Mouse (Mus musculus) ES-E14 (cell line): Measurements from ENCODE around the gene Hkdc1. TPM values are rescaled to one million over a fixed set of nuclear protein-coding genes. Genes with fewer than 3 reads are reported as not detected.

Source experiments
- DNase-seq: peaks from one replicate; pipeline ENCODE4 v3.0.0-alpha.2; 2013; ENCODE audit warnings: low read depth, low spot score
- H3K27ac ChIP-seq: 2 replicates; pipeline ENCODE4 v1.5.1; 2012; ENCODE audit warnings: low read depth, mild to moderate bottlenecking, low read length, moderate library complexity, mixed read lengths; ENCODE audit not compliant: poor library complexity, insufficient read depth, severe bottlenecking
- H3K36me3 ChIP-seq: 2 replicates; pipeline ENCODE4 v1.6.1; 2012; ENCODE audit warnings: mild to moderate bottlenecking, low read length, moderate library complexity, mixed read lengths; ENCODE audit not compliant: control insufficient read depth, poor library complexity, insufficient read depth, severe bottlenecking
- H3K4me1 ChIP-seq, 2 experiments: fragments of 150-350 bp in 1 of 2; sonication (generic) in 1 of 2; 2 replicates each; pipeline ENCODE4 v1.6.1; 2012; ENCODE audit warnings: low read length in 2 of 2, mild to moderate bottlenecking in 1 of 2, mixed read lengths in 1 of 2; ENCODE audit not compliant: control insufficient read depth in 2 of 2, insufficient read depth in 2 of 2, poor library complexity in 1 of 2
- H3K4me3 ChIP-seq, 2 experiments: fragments of 150-350 bp in 1 of 2; sonication (generic) in 1 of 2; 2 replicates each; pipeline ENCODE4 v1.5.1; 2012; ENCODE audit warnings: low read length in 2 of 2, low read depth in 1 of 2, mild to moderate bottlenecking in 1 of 2, mixed read lengths in 1 of 2; ENCODE audit not compliant: insufficient read depth in 1 of 2, poor library complexity in 1 of 2, severe bottlenecking in 1 of 2
- H3K9ac ChIP-seq: 2 replicates; pipeline ENCODE4 v1.6.1; 2012; ENCODE audit warnings: low read depth, mild to moderate bottlenecking, low read length, mixed read lengths; ENCODE audit not compliant: poor library complexity, insufficient read depth, severe bottlenecking
- H3K9me3 ChIP-seq: fragments of 150-350 bp; sonication (generic); 2 replicates; pipeline ENCODE4 v1.6.1; 2012; ENCODE audit warnings: low read depth, mild to moderate bottlenecking, low read length; ENCODE audit not compliant: control insufficient read depth, insufficient read depth
- CHD2 ChIP-seq: IDR thresholded peaks from 2 replicates; pipeline ENCODE4 v1.6.1; 2014; ENCODE audit warnings: mild to moderate bottlenecking, low read depth, low read length, inconsistent platforms
- HCFC1 ChIP-seq: IDR thresholded peaks from 2 replicates; pipeline ENCODE4 v1.6.1; 2012; ENCODE audit warnings: low read length, inconsistent platforms, borderline replicate concordance; ENCODE audit not compliant: insufficient read depth
- MAFK ChIP-seq: IDR thresholded peaks from 2 replicates; pipeline ENCODE4 v1.6.1; 2014; ENCODE audit warnings: mild to moderate bottlenecking, low read depth, low read length, inconsistent platforms; ENCODE audit not compliant: insufficient read depth
- ZC3H11A ChIP-seq: IDR thresholded peaks from 2 replicates; pipeline ENCODE4 v1.6.1; 2012; ENCODE audit warnings: low read depth, mild to moderate bottlenecking, inconsistent platforms, low read length, borderline replicate concordance
- ZNF384 ChIP-seq: IDR thresholded peaks from 2 replicates; pipeline ENCODE4 v1.6.1; 2012; ENCODE audit warnings: low read depth, low read length, inconsistent platforms
- in situ Hi-C, 2 experiments: fragments of 600-800 bp; cut with MboI; formaldehyde crosslinking; loops; one replicate each; pipeline ENCODE4 v1.15.1; 2025; ENCODE audit warnings: low sequenced_read_pairs in 2 of 2, inconsistent platforms in 1 of 2; ENCODE audit not compliant: unreplicated experiment in 2 of 2
- total RNA-seq: library from RNA; depleted of rRNA; stranded (reverse); fragments of 300-350 nt; gene quantifications from 2 replicates; pipeline ENCODE4 v1.2.3, GENCODE M21; 2012

The Hkdc1 gene
- total RNA-seq, 1 experiment: 3.3 TPM

DNA sequence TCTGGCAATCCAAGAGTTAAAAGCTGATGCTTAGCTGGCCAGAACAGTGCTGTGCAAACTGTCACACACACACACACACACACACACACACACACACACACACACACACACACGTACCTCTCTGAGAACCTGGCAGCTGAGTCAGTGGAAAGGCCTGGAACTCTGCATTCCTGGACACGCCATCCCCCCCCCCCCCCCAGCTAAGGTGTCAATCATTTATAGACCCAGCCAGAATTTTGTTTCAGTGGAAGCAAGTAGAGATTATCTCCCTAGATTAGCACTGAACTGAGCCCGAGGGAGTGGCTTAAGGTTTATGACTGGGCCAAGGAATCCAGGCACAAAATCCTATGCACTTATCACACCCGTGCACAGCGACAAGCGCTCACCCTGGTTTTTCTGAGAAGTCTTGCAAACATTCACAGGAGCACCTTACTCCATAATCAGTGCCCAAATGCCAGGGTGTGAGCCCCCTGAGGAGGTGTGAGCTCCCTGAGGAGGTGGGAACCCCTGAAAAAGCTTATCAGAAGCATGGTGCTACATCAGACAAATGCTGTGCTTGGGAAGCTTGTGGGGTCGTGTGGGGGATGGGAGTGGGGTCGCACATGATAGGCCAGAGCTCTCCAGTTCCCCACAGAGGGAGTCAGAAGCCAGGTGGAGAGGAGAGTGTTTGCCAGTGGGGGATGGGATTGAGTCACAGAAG is 9.2 kb downstream of the Hkdc1 start:
- in situ Hi-C loops: no loop called here
- Histone ChIP-seq H3K9me3 (no peaks in the 10 kb centered on the region), H3K4me3 (no peak overlapping the region), H3K4me1 (peaks cover 0 to 5% of the 10 kb centered on the region in 2 experiments; a peak in 1 of 4 replicates), H3K9ac (no peak overlapping the region), H3K27ac (no peak overlapping the region), H3K36me3 (no peaks in the 10 kb centered on the region)
- DNase-seq: no peak
- TF ChIP-seq ZC3H11A: no peak
- TF ChIP-seq ZNF384: no peak
- no peak for TF ChIP-seq CHD2
- no peak for TF ChIP-seq HCFC1
- TF ChIP-seq MAFK: no peak

DNA sequence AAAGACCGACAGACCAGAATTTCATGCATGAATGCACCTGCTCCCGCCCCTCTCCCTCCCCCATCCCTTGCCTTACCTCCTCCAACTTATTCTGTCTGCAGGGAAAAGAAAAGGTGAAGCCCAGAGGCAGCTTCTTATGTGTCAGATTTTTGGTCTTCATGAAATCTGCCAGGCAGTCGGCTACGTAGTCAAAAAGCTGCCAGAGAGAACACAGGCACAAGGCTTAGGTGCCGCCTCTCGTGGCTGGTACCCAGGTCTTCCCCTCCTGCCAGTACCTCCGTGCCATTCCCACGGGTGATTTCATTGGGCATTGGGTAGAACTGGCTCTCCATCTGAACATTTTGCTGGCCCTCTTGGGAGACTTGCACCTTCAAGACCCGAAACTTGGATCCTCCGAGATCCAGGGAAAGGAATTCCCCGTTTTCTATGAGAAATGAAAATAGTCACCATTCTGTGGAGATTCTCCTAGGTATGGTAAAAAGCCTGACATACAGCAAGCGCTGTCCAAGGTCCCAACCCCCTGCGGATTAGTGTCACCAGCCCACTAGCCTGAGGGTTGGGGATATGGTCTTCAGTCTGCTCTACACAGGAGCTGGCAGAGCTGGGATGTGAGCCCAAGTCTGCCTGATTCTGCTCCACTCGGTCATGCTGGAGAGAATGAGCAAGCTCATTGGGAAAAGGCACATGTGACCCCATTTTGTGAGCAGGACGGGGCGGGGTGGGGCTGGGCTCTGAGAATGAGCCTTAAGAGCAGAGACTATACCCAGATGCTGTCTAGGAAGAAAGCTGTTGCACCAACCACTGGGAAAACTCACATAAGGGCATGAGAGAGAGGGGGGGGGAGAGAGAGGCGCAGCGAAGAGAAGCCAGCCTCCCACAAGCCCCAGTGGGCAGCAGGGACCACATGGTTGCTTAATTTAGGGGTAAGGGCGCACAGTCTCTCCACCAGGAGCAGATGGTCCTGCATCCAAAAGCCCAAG is 10.6 kb downstream of the Hkdc1 start:
- Histone ChIP-seq H3K9me3 (no peaks in the 10 kb centered on the region), H3K27ac (no peak overlapping the region), H3K9ac (no peak overlapping the region), H3K36me3 (no peaks in the 10 kb centered on the region), H3K4me1 (peaks cover 0 to 5% of the 10 kb centered on the region in 2 experiments; a peak in 1 of 4 replicates), H3K4me3 (no peak overlapping the region)
- TF ChIP-seq ZC3H11A (no peak), MAFK (no peak), HCFC1 (no peak), ZNF384 (no peak), CHD2 (no peak)
- in situ Hi-C loops: no loop called here
- no peak for DNase-seq

- TF ChIP-seq MAFK (no peak), ZC3H11A (peak; percentile 51; the same call in 1 of the 2 replicates)
- Histone ChIP-seq H3K4me3 (no peak overlapping the region), H3K9ac (no peak overlapping the region), H3K4me1 (peaks cover 0 to 5% of the 10 kb centered on the region in 2 experiments; a peak in 1 of 4 replicates), H3K27ac (no peak overlapping the region), H3K9me3 (no peaks in the 10 kb centered on the region), H3K36me3 (no peaks in the 10 kb centered on the region)
- in situ Hi-C loops: no loop called here
- DNase-seq: peak; percentile 49
These were observed 11.3 kb downstream of the Hkdc1 start for GRCm38 (mm10) chr10:62410943-62411342.

- in situ Hi-C loops: no loop called here
- Histone ChIP-seq H3K9ac (peak overlapping the region; percentile 6; the same call in 1 of the 2 replicates), H3K4me3 (peak overlapping the region; percentile 16 to 44; a peak in 3 of 4 replicates), H3K27ac (no peak overlapping the region), H3K36me3 (no peaks in the 10 kb centered on the region), H3K4me1 (no peaks in the 10 kb centered on the region; a peak in 1 of 4 replicates), H3K9me3 (no peaks in the 10 kb centered on the region)
- TF ChIP-seq MAFK (no peak), ZNF384 (no peak), HCFC1 (no peak), ZC3H11A (no peak), CHD2 (no peak)
- no peak for DNase-seq
These were observed 17.4 kb downstream of the Hkdc1 start for GRCm38 (mm10) chr10:62404901-62405300.
